Mouse (Mus musculus): ENCODE data around the gene Snx29. TPM values are rescaled to one million over a fixed set of nuclear protein-coding genes. Genes with fewer than 3 reads are reported as not detected.
"Not testable (repeated sequence)": the region's sequence is repeated elsewhere in the genome, so short reads cannot be mapped to it uniquely, and the experiment has no call there.

The Snx29 gene
- total RNA-seq, 2 experiments from 2014 or later: 10.5 to 11.4 TPM

DNA sequence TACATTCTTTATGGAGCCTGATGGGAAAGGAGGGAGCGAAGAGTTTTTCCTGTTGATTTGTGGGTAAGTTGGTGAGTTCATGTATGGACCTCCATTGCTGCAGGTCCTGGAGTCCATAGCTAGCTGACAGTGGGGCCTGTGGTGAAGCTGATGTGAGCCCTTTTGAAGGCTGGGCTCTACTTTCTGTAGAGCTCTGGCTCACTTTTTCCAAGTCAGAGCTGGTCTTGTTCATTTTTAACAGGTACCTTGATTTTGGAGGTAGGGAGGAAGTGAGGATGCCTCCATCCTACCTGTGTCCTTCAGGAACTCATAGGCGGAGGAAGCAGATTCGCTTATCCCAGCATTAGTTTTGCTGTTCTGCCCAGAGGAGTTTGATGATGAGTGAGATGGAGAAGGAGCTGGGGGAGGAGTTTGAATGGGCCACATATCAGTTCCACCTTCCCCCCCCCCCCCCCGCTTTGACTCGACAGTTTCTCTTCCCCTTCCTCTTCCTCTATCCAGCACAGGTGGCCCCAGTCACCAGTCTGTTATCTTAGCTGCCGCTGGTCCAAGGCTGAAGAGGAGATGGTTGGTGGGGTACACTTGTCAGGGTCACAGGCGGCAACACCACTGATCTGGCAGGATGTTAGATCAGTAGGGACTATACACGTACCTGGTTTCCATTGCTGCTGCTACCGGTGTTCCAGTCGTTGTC lies 173.4 kb downstream of the Snx29 start:
- no peak for DNase-seq

DNA sequence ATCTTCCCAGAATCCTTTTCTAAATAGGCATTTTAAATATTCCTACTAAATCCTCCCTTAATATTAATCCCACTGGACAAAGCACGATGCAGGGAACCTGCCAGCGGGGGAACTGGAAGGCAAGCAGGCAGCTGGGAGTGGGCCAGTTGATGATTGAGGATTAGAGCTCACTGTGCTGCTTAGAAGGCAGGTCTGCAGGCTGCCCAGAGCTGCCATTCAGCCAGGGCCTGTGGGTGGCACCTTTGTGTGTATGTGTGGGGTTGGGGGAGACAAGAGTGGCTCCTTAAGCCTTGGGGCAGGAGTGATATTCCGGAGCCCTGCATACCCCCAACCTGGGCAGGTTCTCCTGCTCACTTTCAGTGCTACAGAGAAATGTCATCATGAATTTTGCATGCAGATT lies 174.0 kb downstream of the Snx29 start:
- no peak for DNase-seq

DNA sequence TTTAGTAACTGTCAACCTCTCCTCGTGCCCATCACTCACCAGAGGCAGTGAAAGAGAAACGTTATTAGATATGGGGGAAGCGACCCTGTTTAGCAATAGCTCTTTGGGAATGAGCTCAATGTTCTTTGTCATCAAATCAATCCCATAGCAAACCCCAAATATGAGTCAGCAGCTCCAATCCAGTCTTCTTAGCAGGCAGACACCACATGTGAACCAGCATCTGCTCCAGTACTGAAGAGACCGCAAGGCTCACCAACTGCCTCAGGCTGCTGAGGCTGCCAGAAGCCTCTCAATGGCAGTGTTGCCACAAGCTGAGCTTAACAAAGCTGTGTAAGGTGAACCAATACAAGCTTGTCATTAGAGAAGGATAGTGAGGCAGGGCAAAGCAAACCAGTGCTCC lies 177.4 kb downstream of the Snx29 start:
- DNase-seq: no peak

DNA sequence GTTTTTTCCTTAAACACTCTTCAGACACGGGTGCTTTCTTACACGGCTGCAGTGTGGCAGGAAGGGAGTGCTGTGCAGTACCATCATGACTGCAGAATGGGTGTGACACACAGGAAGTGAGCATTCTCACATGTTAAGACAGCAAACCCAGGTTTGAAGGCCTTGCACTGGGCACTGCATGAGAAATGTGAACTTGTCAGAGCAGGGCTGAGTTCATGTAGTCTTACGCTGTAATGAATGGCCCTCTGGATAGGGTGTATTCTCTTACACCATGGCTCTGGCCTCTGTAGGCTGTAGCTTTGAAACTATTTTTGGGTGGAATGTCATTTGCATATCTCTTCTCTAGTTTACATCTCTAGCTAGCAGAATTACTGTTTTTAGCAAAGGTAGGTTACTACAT lies 178.4 kb downstream of the Snx29 start:
- no peak for DNase-seq

GRCm38 (mm10) chr16:11501611-11502010 lies 178.9 kb downstream of the Snx29 start:
- DNase-seq: no peak

- no peak for DNase-seq
Observed at GRCm38 (mm10) chr16:11504666-11505491, 182.2 kb downstream of the Snx29 start.

- peak; percentile 80 to 89 for DNase-seq
Observed at GRCm38 (mm10) chr16:11505492-11506176, 182.9 kb downstream of the Snx29 start.

- DNase-seq: no peak
Observed at GRCm38 (mm10) chr16:11507188-11507731, 184.6 kb downstream of the Snx29 start.

- DNase-seq: no peak
Observed at GRCm38 (mm10) chr16:11508341-11508740, 185.6 kb downstream of the Snx29 start.

DNA sequence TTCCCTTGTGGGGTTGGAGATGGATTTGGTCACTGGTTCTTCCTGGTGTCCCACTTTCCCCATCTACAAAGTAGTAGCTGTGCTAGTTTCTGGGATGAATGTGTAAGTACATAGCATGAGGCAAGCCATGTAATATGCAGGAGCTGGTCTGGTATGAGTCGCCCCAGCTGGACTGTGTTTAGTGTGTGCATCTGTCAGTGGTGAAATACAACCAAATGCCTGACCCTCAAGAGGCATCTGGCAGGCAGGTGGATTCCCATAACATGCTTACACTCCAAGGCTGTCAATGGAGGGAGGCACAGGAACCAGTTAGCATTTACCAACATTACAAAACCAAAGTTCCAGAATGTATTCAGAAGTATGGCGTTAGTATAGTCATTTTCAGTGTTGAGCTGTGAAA lies 187.7 kb downstream of the Snx29 start:
- no peak for DNase-seq

GRCm38 (mm10) chr16:11510854-11511253 lies 188.1 kb downstream of the Snx29 start:
- peak in 1 of 2 experiments; percentile 29 for DNase-seq

DNA sequence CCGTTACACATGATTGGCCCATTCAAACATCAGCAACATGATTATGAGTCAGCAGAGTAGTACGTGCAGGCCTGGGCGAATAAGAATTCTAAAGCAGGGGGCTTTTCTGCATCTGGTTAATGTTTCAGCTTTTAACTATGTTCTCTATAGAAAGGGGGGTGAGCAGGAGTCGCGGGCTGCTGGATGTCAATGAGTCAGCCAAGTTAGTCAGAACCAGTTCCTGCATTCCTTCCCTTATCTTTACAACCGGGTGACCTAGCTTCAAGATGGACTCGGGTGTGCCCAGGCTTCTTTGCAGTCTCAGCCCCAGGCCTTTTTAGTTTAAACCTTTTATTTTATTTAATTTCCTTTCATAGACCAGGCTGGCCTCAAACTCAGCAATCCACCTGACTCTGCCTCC lies 189.0 kb downstream of the Snx29 start:
- not testable (repeated sequence) for DNase-seq

- no peak for DNase-seq
Observed at GRCm38 (mm10) chr16:11516681-11517080, 194.0 kb downstream of the Snx29 start.

DNA sequence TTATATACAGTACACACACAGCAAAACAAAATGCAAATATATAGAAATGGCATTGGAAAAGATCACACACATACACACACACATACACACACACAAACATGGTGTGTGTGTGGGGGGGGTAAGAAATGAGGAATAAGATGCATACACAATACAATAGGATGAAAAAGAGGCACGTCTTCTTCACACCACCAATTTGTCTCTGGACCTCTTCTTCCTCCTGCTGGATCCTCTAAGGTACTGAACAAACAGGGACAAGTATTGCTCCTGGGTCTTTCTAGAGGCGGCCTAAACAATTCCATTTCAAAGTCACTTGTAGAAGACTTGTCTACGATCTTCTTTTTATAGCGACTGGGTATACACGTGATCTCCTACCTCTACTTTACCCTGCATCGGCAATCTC lies 194.7 kb downstream of the Snx29 start:
- no peak for DNase-seq

DNA sequence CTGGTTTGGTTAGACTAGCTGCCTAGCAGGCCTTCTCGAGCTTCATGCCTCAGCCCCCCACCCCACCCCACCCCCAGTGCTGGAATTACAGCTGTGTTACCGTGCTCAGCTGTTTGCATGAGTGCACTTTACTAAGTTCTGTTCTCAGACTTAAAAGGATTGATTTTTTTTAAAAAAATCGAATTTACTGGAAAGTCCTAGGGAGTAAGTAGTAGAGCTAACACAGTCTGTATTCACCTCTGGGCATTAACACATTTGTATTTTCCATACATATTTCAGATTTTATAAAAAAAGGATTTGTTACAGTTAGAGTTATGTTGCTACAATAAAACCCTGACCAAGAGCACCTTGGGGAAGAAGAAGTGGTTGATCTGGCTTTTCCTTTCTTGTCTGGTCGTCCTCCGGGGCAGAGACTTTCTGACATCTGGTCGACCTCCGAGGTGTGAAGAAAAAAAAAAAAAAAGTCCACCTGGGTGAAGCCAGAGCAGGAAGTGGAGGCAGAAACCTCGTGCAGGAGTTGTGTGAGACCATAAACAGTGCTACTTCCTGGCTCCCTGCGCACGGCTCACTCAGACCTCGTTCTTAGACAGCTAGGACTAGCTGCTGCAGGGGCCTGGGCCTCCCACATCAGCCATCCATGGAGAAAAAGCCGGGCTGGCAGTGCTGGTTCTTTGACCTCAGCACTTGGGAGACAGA lies 196.2 kb downstream of the Snx29 start:
- no peak for DNase-seq

DNA sequence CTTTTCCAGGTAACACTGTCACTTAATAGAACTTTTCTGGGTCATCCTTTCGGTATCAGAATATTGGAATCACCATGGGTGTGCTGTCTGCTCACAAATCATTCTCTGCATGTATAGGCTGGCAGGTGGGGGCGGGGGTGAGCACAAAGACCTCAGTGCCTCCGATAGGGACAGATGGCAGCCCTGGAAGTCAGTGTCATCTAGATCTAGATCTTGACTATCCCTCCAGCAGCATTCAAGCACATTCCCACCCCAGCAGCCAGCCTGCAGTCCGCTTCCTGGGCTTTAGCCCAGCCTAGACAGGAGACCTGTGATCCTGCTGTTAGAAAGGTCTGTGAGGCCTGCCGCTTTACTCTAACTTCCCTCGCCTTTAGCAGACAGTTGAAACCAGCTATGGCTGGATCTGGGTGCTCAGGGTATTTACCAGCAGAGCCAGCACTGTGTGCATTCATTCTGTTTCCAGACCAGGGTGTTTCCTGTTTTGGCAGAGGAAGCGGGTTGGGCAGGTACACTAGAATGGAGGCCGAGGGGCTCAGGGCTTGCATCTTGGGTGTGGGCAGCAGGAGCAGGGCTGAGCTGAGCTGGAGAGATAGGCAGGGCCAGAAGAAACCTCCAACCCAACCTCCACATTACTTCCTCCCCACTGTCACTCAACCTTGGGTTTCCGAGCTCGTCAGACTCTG lies 203.5 kb downstream of the Snx29 start:
- no peak for DNase-seq

GRCm38 (mm10) chr16:11526996-11527395 lies 204.3 kb downstream of the Snx29 start:
- peak in 1 of 2 experiments; percentile 22 for DNase-seq

DNA sequence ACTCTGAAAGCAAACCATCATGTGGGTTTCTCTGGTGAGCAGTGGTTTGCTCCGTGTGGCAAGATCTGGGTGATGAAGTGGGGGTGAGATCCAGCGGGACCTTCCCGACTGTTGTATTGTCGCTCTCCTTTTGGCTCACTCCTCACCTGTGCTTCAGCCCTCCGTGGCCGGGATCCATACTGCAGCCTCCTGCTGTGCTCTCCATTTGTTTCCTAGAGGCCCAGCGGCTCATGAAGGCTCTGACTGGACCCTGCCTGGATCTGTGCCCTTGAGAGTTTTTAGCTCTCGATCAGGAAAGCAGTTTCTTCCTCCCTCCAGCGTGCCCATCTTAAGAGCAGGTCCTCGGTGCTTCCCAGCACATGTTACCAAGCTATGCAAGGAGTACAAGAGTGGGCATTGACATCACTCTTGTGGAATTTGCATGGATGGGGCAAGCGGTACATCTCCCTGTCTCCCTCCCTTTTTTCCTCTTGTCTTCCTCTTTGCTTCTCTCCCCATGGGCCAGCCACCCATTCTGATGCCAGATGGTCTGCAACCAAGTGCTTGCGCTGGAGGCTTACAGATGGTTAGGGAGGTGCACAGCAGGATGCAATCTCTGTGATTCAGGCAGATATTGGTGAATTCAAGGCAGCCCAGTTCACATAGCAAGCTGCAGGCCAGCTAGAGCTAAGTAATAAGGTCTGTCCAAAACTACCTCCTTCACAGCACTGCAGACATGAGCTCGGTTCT lies 207.9 kb downstream of the Snx29 start:
- peak; percentile 15 to 20 for DNase-seq

DNA sequence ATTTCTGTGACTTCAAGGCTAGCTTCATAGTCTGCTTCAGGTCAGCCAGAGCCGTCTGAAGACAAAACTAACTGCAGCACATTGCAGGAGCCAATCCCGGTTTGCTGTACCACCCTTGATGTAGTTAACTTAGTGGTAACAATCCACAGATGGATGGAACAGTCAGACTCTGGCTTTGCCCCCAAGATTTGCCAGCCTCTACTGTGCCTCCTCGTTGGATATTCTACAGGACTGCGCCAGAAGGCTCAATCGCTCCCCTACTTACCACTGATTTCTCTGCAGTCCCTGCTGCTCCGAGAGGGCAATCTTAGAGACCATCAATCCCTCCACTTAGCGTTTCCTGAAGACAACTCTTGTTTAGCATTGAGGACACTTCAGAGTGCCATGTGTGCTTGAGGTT lies 208.7 kb downstream of the Snx29 start:
- DNase-seq: no peak

- DNase-seq: peak; percentile 85 to 90
Observed at GRCm38 (mm10) chr16:11532592-11532991, 209.9 kb downstream of the Snx29 start.

GRCm38 (mm10) chr16:11533441-11533840 lies 210.7 kb downstream of the Snx29 start:
- no peak for DNase-seq

All from heart, adult 18-20 months (tissue).